Mouse (Mus musculus): ENCODE measurements around the gene Irs3.

The Irs3 gene

GRCm38 (mm10) chr5:137654746-137655145 is 9.2 kb upstream of the Irs3 start:
- DNase-seq: no peak

- DNase-seq: no peak
Observed at GRCm38 (mm10) chr5:137653366-137653765, 7.9 kb upstream of the Irs3 start.

GRCm38 (mm10) chr5:137652474-137652873 is 7.0 kb upstream of the Irs3 start:
- peak; percentile 71 for DNase-seq

DNA sequence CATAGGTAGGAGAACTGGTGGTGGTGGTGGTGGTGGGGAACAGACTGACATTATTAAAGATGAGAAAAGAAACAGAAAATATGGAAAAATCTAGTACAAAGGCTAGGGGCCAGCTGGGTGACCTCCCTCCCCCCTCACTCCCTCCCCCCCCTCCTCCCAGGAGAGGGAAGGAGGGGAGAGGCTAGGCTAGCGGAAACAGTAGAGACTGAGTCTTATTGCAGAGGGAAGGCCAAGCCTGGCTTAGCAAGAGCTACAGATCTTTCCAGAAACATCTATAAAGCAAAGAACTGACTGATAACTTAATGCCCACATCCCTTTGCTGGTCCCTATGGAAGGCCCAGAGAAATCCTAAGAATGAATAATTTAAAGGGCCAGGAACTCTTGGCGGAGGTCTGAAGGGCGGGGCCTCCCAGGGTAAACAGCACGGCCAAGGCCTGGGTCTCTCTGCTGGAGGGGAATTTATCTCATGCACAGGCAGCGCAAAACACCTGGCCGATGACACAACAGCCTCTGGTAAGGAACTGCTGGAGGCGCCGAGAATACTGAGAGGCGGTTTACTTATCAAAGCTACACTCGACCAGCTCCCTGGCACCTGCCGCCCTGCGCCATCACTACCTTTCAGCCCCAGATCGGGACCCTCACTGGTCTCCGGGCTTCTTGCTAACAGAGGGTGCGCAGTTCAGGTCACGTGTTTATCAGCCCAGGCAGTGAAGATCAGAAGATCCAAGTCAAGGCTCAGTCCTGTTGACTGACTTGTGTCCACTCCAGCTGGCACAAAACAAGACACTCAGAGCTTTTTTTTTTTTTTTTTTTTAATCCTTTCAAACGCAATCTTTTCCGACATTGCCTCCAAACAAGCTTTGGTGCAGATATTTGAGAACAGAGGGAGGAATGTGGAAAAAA is 4.4 kb upstream of the Irs3 start:
- DNase-seq: no peak

- no peak for DNase-seq
Observed at GRCm38 (mm10) chr5:137649251-137649650, 3.7 kb upstream of the Irs3 start.

GRCm38 (mm10) chr5:137647827-137648601 is 2.5 kb upstream of the Irs3 start:
- DNase-seq: no peak

DNA sequence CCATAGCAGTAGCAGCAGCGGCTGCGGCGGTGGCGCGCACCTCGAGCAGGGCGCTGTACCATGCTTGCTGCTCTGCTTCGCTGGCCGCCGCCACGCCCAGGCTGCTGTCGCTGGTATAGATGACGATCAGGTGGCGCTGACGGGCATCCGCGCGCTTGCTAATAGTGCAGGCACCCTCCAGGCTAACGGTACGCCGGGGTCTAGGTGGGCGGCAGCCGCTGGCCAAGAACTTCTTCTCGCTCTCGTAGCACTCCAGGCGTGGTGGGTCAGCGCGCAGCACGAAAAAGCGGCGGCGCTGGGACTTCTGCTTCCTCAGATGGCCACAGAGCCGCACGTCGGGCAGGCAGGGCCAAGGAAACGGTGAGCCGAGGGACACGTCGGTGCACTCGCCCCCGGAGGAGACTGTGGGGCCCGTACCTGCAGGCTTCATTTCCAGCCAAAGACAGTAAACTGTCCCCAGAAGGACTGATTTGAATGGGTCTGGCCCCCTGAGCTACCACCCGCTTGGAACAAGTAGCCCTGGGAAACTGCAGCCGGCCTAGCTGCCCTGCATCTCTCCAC is 343 bp downstream of the Irs3 start:
- DNase-seq: no peak

- DNase-seq: no peak
Observed at GRCm38 (mm10) chr5:137644484-137644883, 1.0 kb downstream of the Irs3 start.

GRCm38 (mm10) chr5:137642886-137643285 is 2.6 kb downstream of the Irs3 start:
- no peak for DNase-seq

GRCm38 (mm10) chr5:137641054-137641453 is 4.5 kb downstream of the Irs3 start, which contains the start of gene Sap25:
Gene Sap25 (plus strand): TSS chr5:137641334.
- no peak for DNase-seq

DNA sequence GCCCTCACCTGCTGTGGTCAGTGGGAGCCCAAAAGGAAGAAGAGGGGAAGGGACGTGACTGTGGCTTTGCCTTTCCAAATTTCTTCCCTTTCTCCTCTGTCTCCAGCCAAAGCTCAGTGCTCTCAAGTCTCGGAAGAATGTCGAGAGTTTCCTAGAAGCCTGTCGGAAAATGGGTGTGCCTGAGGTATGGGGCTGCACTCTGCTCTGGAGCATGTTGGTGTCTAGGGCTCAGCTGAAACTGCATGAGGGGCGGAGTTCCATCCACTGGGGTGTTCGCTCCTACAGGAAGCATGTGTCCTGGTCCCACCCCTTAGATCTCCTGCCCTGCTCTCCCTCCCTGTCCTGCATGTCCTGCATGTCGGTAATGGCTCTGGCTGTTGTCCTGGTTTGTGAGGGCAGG is 6.0 kb downstream of the Irs3 start:
- DNase-seq: no peak

DNA sequence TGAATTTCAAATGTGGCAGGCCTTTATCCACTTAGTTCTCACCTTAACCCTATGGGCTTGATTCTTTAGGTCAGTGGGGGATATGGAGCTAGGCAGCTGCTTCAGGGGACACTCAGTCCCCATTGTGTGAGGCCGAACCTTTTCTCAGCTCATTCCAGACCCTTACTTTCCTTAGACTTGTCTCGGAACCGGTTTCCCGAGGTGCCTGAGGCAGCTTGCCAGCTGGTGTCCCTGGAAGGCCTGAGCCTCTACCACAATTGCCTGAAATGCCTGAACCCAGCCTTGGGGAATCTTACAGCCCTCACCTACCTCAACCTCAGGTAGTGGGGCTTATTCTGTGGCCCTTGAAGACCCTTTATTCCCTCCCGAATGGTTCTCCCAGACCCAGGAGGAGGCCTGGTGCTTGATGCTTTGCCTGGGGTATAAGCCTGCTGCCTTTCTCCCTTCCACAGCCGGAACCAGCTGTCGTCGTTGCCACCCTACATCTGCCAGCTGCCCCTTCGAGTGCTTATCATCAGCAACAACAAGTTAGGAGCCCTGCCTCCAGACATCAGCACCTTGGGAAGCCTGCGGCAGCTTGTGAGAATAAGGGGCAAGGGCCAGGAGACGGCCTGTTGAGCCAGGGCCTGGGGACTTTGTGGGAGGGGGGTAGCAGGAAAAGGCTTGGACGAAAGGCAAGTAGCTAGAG is 12.0 kb downstream of the Irs3 start:
- DNase-seq: no peak

GRCm38 (mm10) chr5:137631591-137631990 is 13.9 kb downstream of the Irs3 start:
- no peak for DNase-seq

DNA sequence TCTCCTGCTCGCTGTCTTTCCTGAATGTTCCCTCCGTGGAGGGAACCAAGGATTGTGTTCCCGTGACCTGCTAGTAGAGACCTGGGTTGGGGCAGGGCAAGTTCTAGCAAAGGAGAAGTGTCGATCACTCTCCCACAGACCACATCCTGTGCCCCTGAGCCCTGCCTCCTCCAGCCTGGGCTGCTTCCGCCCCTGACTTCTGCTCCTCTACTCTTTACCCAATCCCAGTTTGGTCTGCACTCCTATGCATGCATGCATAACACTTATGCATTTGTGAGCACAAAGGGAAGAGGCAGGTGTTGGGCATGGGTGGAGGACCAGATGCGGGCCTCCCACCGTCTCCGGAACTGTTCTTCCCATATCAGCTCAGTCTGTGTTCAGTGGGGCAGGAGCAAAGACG is 14.3 kb downstream of the Irs3 start:
- DNase-seq: no peak

- DNase-seq: no peak
Observed at GRCm38 (mm10) chr5:137630602-137631001, 14.9 kb downstream of the Irs3 start.

- DNase-seq: no peak
Observed at GRCm38 (mm10) chr5:137629906-137630545, 15.5 kb downstream of the Irs3 start.

- peak; percentile 68 for DNase-seq
Observed at GRCm38 (mm10) chr5:137629306-137629721, 16.2 kb downstream of the Irs3 start.

GRCm38 (mm10) chr5:137628498-137629305 is 16.8 kb downstream of the Irs3 start, which contains the start of the genes Fbxo24, Lrch4 and Gm20605:
Gene Fbxo24 (minus strand): TSS chr5:137629002.
Gene Lrch4 (plus strand): TSS chr5:137629121.
Gene Gm20605 (plus strand): TSS chr5:137629175.
- peak; percentile 99 for DNase-seq

- DNase-seq: no peak
Observed at GRCm38 (mm10) chr5:137627991-137628390, 17.5 kb downstream of the Irs3 start.

DNA sequence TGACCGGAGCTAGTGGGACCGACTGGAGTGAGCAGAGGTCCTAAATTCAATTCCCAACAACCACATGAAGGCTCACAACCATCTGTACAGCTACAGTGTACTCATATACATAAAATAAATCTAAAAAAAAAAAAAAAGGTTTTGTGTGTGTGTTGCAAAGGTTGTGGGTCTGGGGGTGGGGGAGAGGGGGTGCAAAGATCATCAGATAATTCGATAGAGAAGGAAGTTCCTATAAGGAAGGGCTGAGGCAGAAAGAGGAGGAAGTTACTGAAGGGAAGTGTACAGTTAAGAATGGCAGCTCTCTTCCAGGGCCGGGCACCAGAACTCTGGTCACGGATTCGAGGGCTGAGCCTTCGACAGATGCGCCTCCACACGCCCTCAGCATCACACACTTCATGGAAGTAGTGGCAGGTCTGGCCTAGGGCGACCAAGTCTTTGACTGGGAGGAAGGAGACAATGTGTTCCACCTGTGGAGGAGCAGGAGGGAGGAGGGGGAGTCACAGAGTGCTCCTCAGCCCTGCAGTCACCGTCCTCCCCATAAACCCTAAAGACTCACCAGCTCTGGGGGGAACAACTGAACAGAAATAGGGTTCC is 21.5 kb downstream of the Irs3 start:
- no peak for DNase-seq

GRCm38 (mm10) chr5:137615347-137615746 is 30.2 kb downstream of the Irs3 start:
- DNase-seq: no peak
